Mouse (Mus musculus) macrophage (primary cell): ENCODE results near the gene Nop53. TPM values are rescaled to one million over a fixed set of nuclear protein-coding genes. Genes with fewer than 3 reads are reported as not detected.
A peak's percentile ranks its signal among the peaks of the same experiment; 100 is the strongest.

ENCODE experiments used
- H3K27ac ChIP-seq: fragments of 350-480 bp; formaldehyde crosslinking; 2 replicates; pipeline ENCODE4 v1.9.0; 2021
- H3K36me3 ChIP-seq: fragments of 350-480 bp; formaldehyde crosslinking; 2 replicates; pipeline ENCODE4 v1.9.0; 2021; ENCODE audit errors: inconsistent target
- H3K4me3 ChIP-seq: fragments of 350-480 bp; formaldehyde crosslinking; 2 replicates; pipeline ENCODE4 v1.9.0; 2021; ENCODE audit errors: inconsistent target
- H3K79me2 ChIP-seq: fragments of 350-480 bp; formaldehyde crosslinking; 2 replicates; pipeline ENCODE4 v1.9.0; 2021; ENCODE audit errors: inconsistent target
- WGBS: methylation state at CpG from one replicate; pipeline ENCODE4 v1.1.7; 2026; ENCODE audit warnings: inconsistent platforms; ENCODE audit not compliant: missing documents; 5-methylcytosine and 5-hydroxymethylcytosine counted together
- polyA plus RNA-seq: library from polyadenylated mRNA; stranded (reverse); fragments of 250-400 nt; gene quantifications from 3 replicates; pipeline ENCODE4 v1.2.4, GENCODE M21; 2018; ENCODE audit warnings: inconsistent platforms
- total RNA-seq, 78 experiments: library from RNA; depleted of rRNA; stranded (reverse); fragments of 250-400 nt; gene quantifications; 1 replicate in 9 of 78; 2 replicates in 24 of 78; 3 replicates in 43 of 78; 4 replicates in 2 of 78; pipeline ENCODE4 v1.2.4; 2018; ENCODE audit warnings: inconsistent platforms in 56 of 78

Gene Nop53
- total RNA-seq (2018; cell fraction: chromatin; rRNA removed) = 10 to 100 TPM; 18.8 to 62.8 (median 31.4) TPM
- total RNA-seq (2018; cell fraction: cytosol; rRNA removed) = 100 to 1,000 TPM in 10 of 26 experiments, 10 to 100 TPM in 16; 76.7 to 132 (median 96.0) TPM
- total RNA-seq (2018; cell fraction: nucleus; rRNA removed) = 10 to 100 TPM; 24.6 to 58.1 (median 43.6) TPM
- 77.7 to 125 TPM (median 94.2 TPM) in 3 replicates for polyA plus RNA-seq

DNA sequence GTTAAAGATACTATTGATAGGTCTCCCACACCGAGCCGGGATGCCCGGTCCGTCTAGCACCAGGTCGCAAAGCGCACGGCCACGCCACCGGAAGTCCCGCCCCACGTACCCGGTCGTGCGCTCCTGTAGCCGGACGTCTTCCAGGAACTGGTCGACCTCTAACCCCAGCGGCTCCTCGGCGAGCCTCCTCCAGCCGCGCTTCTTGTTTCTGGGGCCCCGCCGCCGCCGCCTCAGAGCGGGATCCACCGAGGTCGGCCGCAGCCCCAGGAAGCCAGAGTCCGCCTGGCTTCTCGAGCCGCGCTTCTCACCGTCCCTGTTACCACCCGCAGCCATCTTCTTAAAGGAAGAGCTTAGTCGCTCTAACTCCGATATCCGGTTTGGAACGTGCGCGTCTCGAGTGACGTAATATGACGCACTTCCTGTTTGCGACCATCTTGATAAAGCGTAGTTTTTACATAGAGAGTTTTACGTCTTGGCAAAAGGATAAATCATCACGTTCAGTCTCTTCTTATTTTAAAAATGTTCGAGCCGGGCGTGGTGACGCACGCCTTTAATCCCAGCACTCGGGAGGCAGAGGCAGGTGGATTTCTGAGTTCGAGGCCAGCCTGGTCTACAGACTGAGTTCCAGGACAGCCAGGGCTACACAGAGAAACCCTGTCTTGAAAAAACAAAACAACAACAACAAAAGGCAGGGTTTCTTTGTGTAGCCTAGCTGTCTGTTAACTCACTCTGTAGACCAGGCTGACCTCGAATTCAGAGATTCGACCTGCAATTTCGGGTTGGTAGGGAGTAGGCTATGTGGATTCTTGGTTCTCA lies at the start of gene Nop53:
TSS of gene Nop53 (minus strand) at position 354 of the 816 bp plus-strand sequence.
- Histone ChIP-seq H3K27ac (peak within 1 kb of the TSS; percentile 48), H3K79me2 (peaks cover 29% of the 10 kb centered on the region), H3K4me3 (peak within 1 kb of the TSS; percentile 87), H3K36me3 (peaks cover 35% of the 10 kb centered on the region)
- WGBS = 3% methylated on average over 53 of the region's 59 CpGs

DNA sequence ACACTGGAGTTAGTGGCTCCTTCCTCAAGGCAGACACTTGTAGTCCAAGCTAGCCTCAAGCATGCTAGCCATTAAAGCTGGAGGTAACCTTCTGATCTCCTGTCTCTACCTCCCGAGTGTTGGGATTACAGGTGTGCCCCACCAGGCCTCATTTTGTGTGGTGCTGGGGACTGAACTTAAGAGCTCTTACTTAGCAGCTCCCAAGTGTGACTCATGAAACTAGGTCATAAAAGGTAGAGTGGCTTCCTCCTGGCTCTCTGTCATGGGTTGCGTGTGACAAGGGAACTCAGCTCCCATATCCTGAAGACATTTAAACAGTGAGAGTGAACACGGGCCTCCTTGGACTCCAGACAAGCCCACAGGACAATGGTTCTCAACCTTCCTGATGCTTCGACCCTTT lies 47.9 kb upstream of the Nop53 start:
- H3K36me3 ChIP-seq = peaks cover 70% of the 10 kb centered on the region
- no peak overlapping the region for H3K4me3 ChIP-seq
- 95% methylated on average over 4 of the region's 4 CpGs for WGBS
- no peak overlapping the region for H3K27ac ChIP-seq
- H3K79me2 ChIP-seq = no peaks in the 10 kb centered on the region

DNA sequence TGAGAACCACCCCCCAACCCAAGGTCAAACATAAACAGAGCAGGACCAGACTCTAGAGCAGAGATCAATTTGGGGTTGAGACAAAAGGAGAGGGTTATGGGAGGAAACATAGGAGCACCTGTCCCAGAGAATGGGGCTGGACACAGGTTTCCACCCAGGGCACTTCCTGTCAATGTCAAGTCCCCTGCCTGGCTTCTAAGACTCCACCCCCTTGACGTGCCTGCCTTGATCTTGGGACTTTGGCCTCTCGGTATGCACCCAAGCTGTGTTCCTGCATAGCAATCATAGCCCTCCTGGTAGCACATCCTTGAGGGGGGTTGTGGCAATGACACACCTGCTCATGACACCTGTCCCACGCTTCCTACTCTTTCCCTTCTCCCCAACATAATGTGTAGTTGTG lies 47.3 kb upstream of the Nop53 start:
- Histone ChIP-seq H3K4me3 (no peak overlapping the region), H3K36me3 (peaks cover 70% of the 10 kb centered on the region), H3K27ac (no peak overlapping the region), H3K79me2 (no peaks in the 10 kb centered on the region)
- 85% methylated on average over 3 of the region's 3 CpGs for WGBS

DNA sequence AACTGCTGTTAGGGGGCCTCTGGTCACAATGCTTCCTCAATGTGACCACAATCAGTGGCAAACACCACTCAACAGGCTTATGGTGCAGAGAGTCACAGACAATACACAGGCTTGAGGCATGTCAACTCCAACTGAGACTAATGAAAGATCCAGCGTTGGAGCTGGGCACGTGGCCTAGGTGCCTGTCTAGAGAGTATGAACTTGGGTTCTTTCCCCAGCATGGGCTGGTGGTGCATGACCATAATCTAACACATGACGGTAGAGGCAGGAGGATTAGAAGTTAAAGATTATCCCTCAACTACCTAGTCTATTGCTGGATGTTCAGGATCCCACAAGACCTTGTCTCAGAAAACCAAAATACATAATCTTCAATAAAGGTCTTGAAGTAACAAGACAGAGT lies 45.9 kb upstream of the Nop53 start:
- peaks cover 65% of the 10 kb centered on the region for H3K36me3 ChIP-seq

DNA sequence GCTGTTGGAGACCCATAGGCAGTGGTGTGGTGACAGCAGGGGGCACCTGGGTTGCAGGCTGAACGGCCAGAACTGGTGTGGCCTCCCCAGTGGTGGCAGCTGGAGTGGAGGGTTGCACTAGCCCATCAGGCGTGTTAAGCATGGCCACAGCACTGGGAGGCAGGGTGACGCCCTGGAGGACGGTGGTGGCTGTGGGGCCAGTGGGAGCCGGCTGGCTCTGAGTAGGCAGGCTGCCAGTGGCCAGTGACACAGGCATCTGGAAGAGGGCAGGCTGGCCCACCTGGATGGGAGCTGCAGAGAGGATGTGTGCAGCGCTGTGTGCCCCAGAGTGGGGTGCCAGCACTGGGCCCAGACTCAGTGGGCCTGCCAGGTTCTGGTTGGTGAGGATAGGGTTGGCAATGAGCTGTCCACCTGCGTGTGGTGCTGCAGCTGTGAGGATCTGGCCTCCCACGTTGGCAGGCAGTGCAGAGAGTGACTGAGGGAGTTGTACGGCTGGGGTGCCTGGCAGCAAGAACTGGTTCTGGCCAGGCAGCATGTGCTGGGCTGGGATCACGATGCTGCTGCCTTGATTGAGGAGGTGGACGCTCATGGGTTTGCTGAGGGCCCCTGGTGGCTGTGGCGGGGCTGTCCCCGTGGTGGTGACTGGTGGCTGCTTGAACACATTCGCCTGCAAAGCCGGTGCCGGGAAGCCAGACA lies 41.9 kb upstream of the Nop53 start:
- Histone ChIP-seq H3K79me2 (peaks cover 2% of the 10 kb centered on the region; the same call in 1 of the 2 replicates), H3K36me3 (peaks cover 40% of the 10 kb centered on the region; the same call in 1 of the 2 replicates), H3K4me3 (no peak overlapping the region), H3K27ac (no peak overlapping the region)
- 96% methylated on average over 11 of the region's 16 CpGs for WGBS

More for the DNA sequence above, 45.9 kb upstream of the Nop53 start:
- no peak overlapping the region for H3K27ac ChIP-seq
- no peak overlapping the region for H3K4me3 ChIP-seq
- 74% methylated on average over 3 of the region's 3 CpGs for WGBS
- H3K79me2 ChIP-seq = no peaks in the 10 kb centered on the region

DNA sequence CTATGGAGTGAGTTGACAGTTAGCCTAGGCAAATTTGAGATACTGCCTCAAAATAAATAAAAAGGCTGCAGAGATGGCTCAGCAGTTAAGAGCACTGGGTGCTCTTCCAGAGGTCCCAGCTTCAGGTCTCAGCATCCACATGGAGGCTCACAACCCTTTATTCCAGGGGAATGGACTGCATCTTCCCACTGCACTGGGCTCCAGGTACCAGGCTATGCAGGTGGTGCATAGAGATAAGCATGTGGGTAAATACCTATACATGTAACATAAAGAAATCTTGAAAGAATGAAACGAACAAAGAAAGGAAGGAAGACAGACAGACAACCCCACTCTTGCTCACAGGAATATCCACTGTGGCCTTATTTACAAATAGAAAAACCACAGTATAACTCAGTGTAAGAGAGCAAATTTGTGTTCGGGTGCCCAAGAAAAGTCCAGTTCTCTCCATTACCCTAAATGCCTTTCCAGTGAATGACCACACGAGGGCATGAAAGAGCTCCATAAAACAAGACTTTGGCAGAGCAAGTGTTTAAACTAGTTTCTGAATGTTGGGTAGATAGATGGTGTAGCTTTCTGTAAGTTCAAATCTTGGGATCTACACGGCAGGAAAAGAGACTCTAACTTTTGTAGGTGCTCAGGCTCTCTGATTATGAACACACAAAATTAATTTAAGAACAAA lies 37.0 kb upstream of the Nop53 start:
- no peak overlapping the region for H3K27ac ChIP-seq
- WGBS = 18% methylated on average over 4 of the region's 4 CpGs
- peaks cover 37% of the 10 kb centered on the region for H3K36me3 ChIP-seq
- H3K4me3 ChIP-seq = no peak overlapping the region
- peaks cover 22% of the 10 kb centered on the region; the same call in 1 of the 2 replicates for H3K79me2 ChIP-seq

DNA sequence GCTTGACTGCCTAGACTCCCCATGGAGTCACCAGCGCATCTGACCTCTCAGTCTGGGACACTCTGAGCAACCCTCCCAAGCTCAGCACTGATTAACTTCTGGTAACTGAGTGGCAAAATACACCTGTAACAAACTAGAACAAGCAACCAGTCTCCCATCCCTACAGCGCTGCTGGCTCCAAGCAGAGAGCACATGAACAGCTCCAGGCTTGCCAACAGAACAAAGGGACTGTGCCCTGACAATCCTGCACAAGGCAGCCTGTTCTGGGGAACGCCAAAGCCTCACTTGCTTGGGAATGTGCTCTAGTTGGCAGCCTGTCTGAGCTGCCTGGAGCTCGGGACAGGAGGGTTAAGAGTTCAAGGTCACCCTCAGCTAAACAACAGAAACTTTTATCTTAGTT lies 35.7 kb upstream of the Nop53 start:
- Histone ChIP-seq H3K79me2 (peaks cover 22% of the 10 kb centered on the region; the same call in 1 of the 2 replicates), H3K36me3 (peaks cover 42% of the 10 kb centered on the region), H3K27ac (no peak overlapping the region), H3K4me3 (no peak overlapping the region)
- 96% methylated on average over 4 of the region's 4 CpGs for WGBS

DNA sequence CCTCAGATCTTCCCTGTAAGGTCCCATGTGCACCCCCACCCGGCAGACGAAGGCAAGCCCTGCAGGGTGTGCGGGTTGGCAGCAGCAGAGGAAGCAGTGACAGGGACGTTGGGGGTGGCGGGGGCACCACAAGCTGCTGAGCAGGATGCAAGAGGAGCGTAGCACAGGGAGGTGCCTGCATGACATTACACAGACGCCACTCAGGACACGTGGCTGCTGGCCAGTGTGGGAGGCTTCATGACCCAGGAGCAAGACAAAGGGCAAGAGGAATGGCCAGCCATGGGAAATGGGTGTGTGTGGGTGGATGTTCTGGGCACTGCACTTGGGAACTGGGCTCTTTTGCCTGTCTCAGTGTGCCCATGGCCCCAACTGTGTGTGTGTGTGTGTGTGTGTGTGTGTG lies 34.4 kb upstream of the Nop53 start:
- no peak overlapping the region for H3K4me3 ChIP-seq
- peaks cover 40% of the 10 kb centered on the region for H3K36me3 ChIP-seq
- peaks cover 22% of the 10 kb centered on the region; the same call in 1 of the 2 replicates for H3K79me2 ChIP-seq
- no peak overlapping the region for H3K27ac ChIP-seq
- 72% methylated on average over 8 of the region's 8 CpGs for WGBS

DNA sequence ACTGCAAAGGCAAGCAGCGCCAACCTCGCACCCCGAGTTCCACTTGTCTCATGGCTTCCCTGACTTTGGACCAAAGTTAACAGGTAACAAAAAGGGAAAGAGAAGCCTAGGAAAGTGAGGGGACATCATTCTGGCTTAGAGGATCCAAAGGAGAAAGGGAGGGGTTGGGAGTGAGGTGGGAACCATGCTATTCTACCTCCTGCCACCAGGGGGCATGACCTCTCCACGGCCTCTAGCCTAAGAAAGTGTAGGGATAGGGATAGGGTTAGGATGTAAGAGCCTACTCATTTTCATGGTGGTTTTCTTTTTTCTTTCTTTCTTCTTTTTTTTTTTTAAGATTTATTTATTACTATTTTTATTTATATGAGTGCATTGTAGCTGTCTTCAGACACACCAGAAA lies 30.0 kb upstream of the Nop53 start:
- peaks cover 57% of the 10 kb centered on the region for H3K36me3 ChIP-seq

DNA sequence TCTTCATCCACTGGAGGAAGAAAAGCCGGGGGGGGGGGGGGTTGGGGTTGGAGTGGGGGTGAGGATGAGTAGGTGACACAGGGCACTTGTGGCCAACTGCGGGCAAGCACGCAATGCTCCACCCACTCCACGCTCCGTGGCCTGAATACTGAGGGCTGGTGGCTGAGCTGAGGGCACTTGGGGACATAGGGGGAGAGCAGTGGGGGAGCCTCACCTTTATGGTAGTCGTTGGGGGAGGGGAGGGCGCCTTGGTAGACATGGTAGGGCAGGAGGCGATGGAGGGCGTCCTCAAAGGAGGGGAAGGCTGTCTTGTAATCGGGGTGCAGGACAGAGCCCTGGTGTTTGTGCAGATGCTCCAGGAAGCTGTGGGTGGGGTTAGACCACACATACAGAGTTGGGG lies 29.6 kb upstream of the Nop53 start:
- Histone ChIP-seq H3K79me2 (no peaks in the 10 kb centered on the region), H3K4me3 (no peak overlapping the region), H3K27ac (no peak overlapping the region), H3K36me3 (peaks cover 57% of the 10 kb centered on the region)
- WGBS = 79% methylated on average over 6 of the region's 10 CpGs

More for the DNA sequence above, 30.0 kb upstream of the Nop53 start:
- WGBS = 72% methylated on average over 4 of the region's 4 CpGs
- H3K4me3 ChIP-seq = no peak overlapping the region
- H3K27ac ChIP-seq = no peak overlapping the region
- peaks cover 4% of the 10 kb centered on the region; the same call in 1 of the 2 replicates for H3K79me2 ChIP-seq

DNA sequence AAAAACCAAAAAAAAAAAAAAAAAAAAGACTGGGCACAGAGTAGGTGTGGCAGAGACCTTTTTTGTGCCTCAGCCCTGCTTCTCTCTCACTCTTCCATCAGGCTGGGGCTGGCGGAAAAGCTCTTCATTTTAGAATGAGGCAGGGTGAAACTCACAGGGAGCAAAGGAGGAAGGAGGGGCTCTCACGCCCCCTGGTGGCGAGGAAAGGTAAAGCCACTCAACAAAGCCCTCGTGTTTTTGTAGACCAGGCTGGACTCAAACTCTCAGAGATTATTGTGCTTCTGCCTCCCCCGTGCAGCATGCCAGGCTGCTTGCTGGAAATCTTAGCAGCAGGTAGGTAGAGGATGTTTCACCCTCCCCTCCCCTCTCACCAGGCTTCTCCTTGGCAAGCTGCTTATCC lies 28.8 kb upstream of the Nop53 start:
- Histone ChIP-seq H3K36me3 (peaks cover 57% of the 10 kb centered on the region), H3K79me2 (no peaks in the 10 kb centered on the region), H3K27ac (no peak overlapping the region), H3K4me3 (no peak overlapping the region)
- 31% methylated on average over 5 of the region's 5 CpGs for WGBS

DNA sequence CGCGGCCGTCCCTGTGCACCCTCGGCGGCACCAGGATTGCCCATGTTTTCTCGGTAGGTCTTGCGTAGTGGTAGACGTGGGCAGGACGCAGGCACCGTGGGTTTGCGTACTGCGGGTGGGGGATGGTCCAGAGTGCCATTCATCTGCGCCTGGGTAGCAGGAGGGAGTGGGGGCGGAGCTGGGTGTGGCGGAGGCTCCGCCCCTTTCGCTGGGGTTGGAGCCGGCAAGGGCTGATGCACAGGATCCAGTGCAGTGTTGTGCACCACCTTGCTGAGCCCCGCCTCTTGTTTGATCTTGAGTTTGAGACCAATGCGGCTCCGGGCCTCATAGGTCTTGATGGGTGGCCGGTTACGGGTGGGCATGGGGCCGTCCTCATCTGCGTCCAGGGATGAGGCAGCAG lies 26.4 kb upstream of the Nop53 start:
- 95% methylated on average over 25 of the region's 25 CpGs for WGBS
- Histone ChIP-seq H3K27ac (no peak overlapping the region), H3K36me3 (peaks cover 40% of the 10 kb centered on the region), H3K4me3 (no peak overlapping the region), H3K79me2 (no peaks in the 10 kb centered on the region)

DNA sequence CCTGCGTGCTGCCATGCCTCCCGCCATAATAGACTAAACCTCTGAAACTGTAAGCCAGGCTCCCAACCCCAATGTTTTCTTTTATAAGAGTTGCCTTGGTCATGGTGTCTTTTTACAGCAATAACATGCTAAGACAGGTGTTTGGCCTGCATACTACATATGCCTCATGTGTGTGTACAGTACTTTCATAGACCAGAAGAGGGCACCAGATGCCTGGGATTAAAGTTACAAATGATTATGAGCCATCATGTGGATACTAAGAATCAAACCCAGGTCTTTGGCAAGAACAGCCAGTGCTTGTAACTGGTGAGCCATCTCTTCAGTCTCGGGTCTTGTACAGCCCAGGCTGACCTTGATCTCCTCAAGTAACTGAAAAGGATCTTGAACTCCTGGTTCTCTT lies 23.8 kb upstream of the Nop53 start:
- 100% methylated on average over 2 of the region's 3 CpGs for WGBS
- Histone ChIP-seq H3K4me3 (no peak overlapping the region), H3K27ac (no peak overlapping the region), H3K79me2 (no peaks in the 10 kb centered on the region), H3K36me3 (peaks cover 28% of the 10 kb centered on the region)

DNA sequence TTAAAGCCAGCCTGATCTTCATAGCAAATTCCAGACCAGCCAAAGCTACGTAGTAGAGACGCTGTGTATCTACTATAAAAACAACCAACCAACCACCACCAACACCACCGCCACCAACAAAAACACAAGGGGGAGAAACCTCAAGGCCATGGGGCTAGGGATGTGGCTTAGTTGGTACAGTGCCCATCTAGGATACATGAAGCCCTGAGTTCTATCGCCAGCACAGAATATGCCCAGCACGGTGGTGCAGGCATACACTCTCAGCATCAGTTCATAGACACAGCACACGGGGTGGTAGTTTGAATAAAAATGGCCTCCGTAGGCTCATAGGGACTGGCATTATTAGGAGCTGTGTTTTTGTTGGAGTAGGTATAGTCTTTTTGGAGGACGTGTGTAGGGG lies 22.4 kb upstream of the Nop53 start:
- Histone ChIP-seq H3K27ac (no peak overlapping the region), H3K79me2 (no peaks in the 10 kb centered on the region), H3K36me3 (peaks cover 15% of the 10 kb centered on the region; the same call in 1 of the 2 replicates), H3K4me3 (no peak overlapping the region)
- WGBS = 89% methylated on average over 8 of the region's 8 CpGs
